Mouse (Mus musculus) small intestine, adult 2 months (tissue): ENCODE measurements around the gene Sh3pxd2a. TPM values are rescaled to one million over a fixed set of nuclear protein-coding genes. Genes with fewer than 3 reads are reported as not detected.
A peak's percentile ranks its signal among the peaks of the same experiment; 100 is the strongest.

ENCODE experiments used
- H3K27ac ChIP-seq: fragments of 200-500 bp; 2 replicates; pipeline ENCODE4 v1.5.1; 2012; ENCODE audit warnings: low read depth, low read length, control low read depth, inconsistent platforms; ENCODE audit not compliant: insufficient read depth
- H3K27me3 ChIP-seq: fragments of 200-500 bp; 2 replicates; pipeline ENCODE4 v1.6.1; 2012; ENCODE audit warnings: mild to moderate bottlenecking, moderate library complexity, low read length, inconsistent platforms; ENCODE audit not compliant: control insufficient read depth, insufficient read depth
- H3K36me3 ChIP-seq: fragments of 200-500 bp; 2 replicates; pipeline ENCODE4 v1.6.1; 2012; ENCODE audit warnings: mild to moderate bottlenecking, low read length, control low read depth, inconsistent platforms; ENCODE audit not compliant: control insufficient read depth, insufficient read depth
- H3K4me1 ChIP-seq: fragments of 200-500 bp; 2 replicates; pipeline ENCODE4 v1.6.1; 2012; ENCODE audit warnings: low read length, inconsistent platforms, mixed read lengths; ENCODE audit not compliant: control insufficient read depth, insufficient read depth, insufficient read length
- H3K4me3 ChIP-seq: fragments of 200-500 bp; 2 replicates; pipeline ENCODE4 v1.5.1; 2012; ENCODE audit warnings: low read depth, mild to moderate bottlenecking, control low read depth, inconsistent platforms, low read length, moderate library complexity
- CTCF ChIP-seq: fragments of 200-500 bp; IDR thresholded peaks from 2 replicates; pipeline ENCODE4 v1.5.1; 2012; ENCODE audit warnings: low read depth, mild to moderate bottlenecking, control low read depth, inconsistent platforms, low read length, moderate library complexity, mixed read lengths; ENCODE audit not compliant: insufficient replicate concordance, insufficient read length; ENCODE audit errors: extremely low read depth
- POLR2A ChIP-seq: fragments of 200-500 bp; IDR thresholded peaks from 2 replicates; pipeline ENCODE4 v1.6.1; 2012; ENCODE audit warnings: low read depth, mild to moderate bottlenecking, control low read depth, inconsistent platforms, low read length, moderate library complexity
- WGBS: fragments of 180-500 bp; shearing (Covaris S2); methylation state at CpG from one replicate; pipeline ENCODE4 v1.1.7; 2018; 5-methylcytosine and 5-hydroxymethylcytosine counted together
- polyA plus RNA-seq: library from polyadenylated mRNA; depleted of rRNA; stranded (reverse); fragments of >200 nt; gene quantifications from 2 replicates; pipeline ENCODE4 v1.2.3, GENCODE M21; 2012; rRNA removed

The Sh3pxd2a gene
- polyA plus RNA-seq = 6.2 and 6.3 TPM in 2 replicates

- TF ChIP-seq CTCF (0 out of 2 replicates have a peak, but pooled peaks have one; percentile 6), POLR2A (no peak)
- Histone ChIP-seq H3K36me3 (no peaks in the 10 kb centered on the region), H3K27ac (peak within 1 kb of the TSS; percentile 33; the same call in 1 of the 2 replicates), H3K4me3 (peak within 1 kb of the TSS; percentile 99), H3K27me3 (peaks cover 16% of the 10 kb centered on the region; the same call in 1 of the 2 replicates), H3K4me1 (peaks cover 8% of the 10 kb centered on the region)
- WGBS = 3% methylated on average over 52 of the region's 70 CpGs
These were observed at the start of gene Sh3pxd2a for GRCm38 (mm10) chr19:47464304-47465241. Sh3pxd2a (minus strand) TSS chr19:47464401.

GRCm38 (mm10) chr19:47513618-47513897, 49.4 kb upstream of the Sh3pxd2a start:
- TF ChIP-seq POLR2A (no peak), CTCF (no peak)
- Histone ChIP-seq H3K4me1 (peaks cover 22% of the 10 kb centered on the region), H3K27ac (0 out of 2 replicates have a peak overlapping the region, but pooled peaks have one; percentile 40), H3K27me3 (no peaks in the 10 kb centered on the region), H3K4me3 (no peak overlapping the region), H3K36me3 (peaks cover 4% of the 10 kb centered on the region; the same call in 1 of the 2 replicates)
- 82% methylated on average over 4 of the region's 4 CpGs for WGBS

GRCm38 (mm10) chr19:47512794-47513617, 48.8 kb upstream of the Sh3pxd2a start:
- Histone ChIP-seq H3K4me1 (peaks cover 24% of the 10 kb centered on the region), H3K36me3 (peaks cover 4% of the 10 kb centered on the region; the same call in 1 of the 2 replicates), H3K27me3 (no peaks in the 10 kb centered on the region), H3K4me3 (no peak overlapping the region), H3K27ac (peak overlapping the region; percentile 40)
- no peak for TF ChIP-seq POLR2A
- no peak for TF ChIP-seq CTCF
- WGBS = 62% methylated on average over 21 of the region's 21 CpGs

- Histone ChIP-seq H3K27ac (peak overlapping the region; percentile 77), H3K27me3 (no peaks in the 10 kb centered on the region), H3K4me1 (peaks cover 31% of the 10 kb centered on the region), H3K36me3 (peaks cover 4% of the 10 kb centered on the region; the same call in 1 of the 2 replicates), H3K4me3 (no peak overlapping the region)
- TF ChIP-seq POLR2A (no peak), CTCF (no peak)
- 77% methylated on average over 6 of the region's 6 CpGs for WGBS
These were observed 47.8 kb upstream of the Sh3pxd2a start for GRCm38 (mm10) chr19:47511958-47512357.

- H3K4me1 ChIP-seq = peaks cover 31% of the 10 kb centered on the region
- TF ChIP-seq POLR2A (no peak), CTCF (no peak)
- H3K4me3 ChIP-seq = no peak overlapping the region
- H3K27ac ChIP-seq = peak overlapping the region; percentile 77
- H3K27me3 ChIP-seq = no peaks in the 10 kb centered on the region
- WGBS = 84% methylated on average over 7 of the region's 7 CpGs
- peaks cover 4% of the 10 kb centered on the region; the same call in 1 of the 2 replicates for H3K36me3 ChIP-seq
These were observed 47.1 kb upstream of the Sh3pxd2a start for GRCm38 (mm10) chr19:47511294-47511675.

- H3K27me3 ChIP-seq = no peaks in the 10 kb centered on the region
- peaks cover 3% of the 10 kb centered on the region; the same call in 1 of the 2 replicates for H3K36me3 ChIP-seq
- TF ChIP-seq POLR2A (0 out of 2 replicates have a peak, but pooled peaks have one; percentile 10), CTCF (no peak)
- H3K4me3 ChIP-seq = peak overlapping the region; percentile 7
- peak overlapping the region; percentile 77 for H3K27ac ChIP-seq
- peaks cover 31% of the 10 kb centered on the region for H3K4me1 ChIP-seq
- 78% methylated on average over 25 of the region's 25 CpGs for WGBS
These were observed 46.5 kb upstream of the Sh3pxd2a start for GRCm38 (mm10) chr19:47510473-47511293.

GRCm38 (mm10) chr19:47510135-47510472, 45.9 kb upstream of the Sh3pxd2a start:
- Histone ChIP-seq H3K27me3 (no peaks in the 10 kb centered on the region), H3K4me3 (no peak overlapping the region), H3K36me3 (peaks cover 1% of the 10 kb centered on the region; the same call in 1 of the 2 replicates), H3K4me1 (peaks cover 31% of the 10 kb centered on the region), H3K27ac (peak overlapping the region; percentile 77)
- TF ChIP-seq CTCF (no peak), POLR2A (no peak)
- 84% methylated on average over 7 of the region's 7 CpGs for WGBS
